Mouse (Mus musculus) ES-CJ7 (cell line): ENCODE data around the gene Ccdc88c.
A peak's percentile ranks its signal among the peaks of the same experiment; 100 is the strongest.

Experiments
- DNase-seq: peaks from one replicate; pipeline ENCODE4 v3.0.0; 2011; ENCODE audit warnings: low read depth, low spot score

Gene Ccdc88c

GRCm38 (mm10) chr12:101028954-101029731 is at the start of gene Ccdc88c:
TSS of gene Ccdc88c (minus strand) at chr12:101029056.
- DNase-seq: peak; percentile 91

GRCm38 (mm10) chr12:101077955-101078354 is 49.1 kb upstream of the Ccdc88c start:
- DNase-seq: no peak

GRCm38 (mm10) chr12:101075433-101075832 is 46.6 kb upstream of the Ccdc88c start:
- DNase-seq: no peak

GRCm38 (mm10) chr12:101074821-101075429 is 46.1 kb upstream of the Ccdc88c start:
- DNase-seq: no peak

- DNase-seq: no peak
Observed at GRCm38 (mm10) chr12:101069813-101070212, 41.0 kb upstream of the Ccdc88c start.

- no peak for DNase-seq
Observed at GRCm38 (mm10) chr12:101066329-101066728, 37.5 kb upstream of the Ccdc88c start.

- DNase-seq: no peak
Observed at GRCm38 (mm10) chr12:101039956-101040355, 11.1 kb upstream of the Ccdc88c start.

GRCm38 (mm10) chr12:101028247-101028953 is 456 bp downstream of the Ccdc88c start:
- no peak for DNase-seq

GRCm38 (mm10) chr12:101027451-101028246 is 1.2 kb downstream of the Ccdc88c start:
- no peak for DNase-seq

- DNase-seq: peak; percentile 52
Observed at GRCm38 (mm10) chr12:101026946-101027345, 1.9 kb downstream of the Ccdc88c start.

GRCm38 (mm10) chr12:101026518-101026917 is 2.3 kb downstream of the Ccdc88c start:
- no peak for DNase-seq

GRCm38 (mm10) chr12:101026025-101026424 is 2.8 kb downstream of the Ccdc88c start:
- no peak for DNase-seq

- no peak for DNase-seq
Observed at GRCm38 (mm10) chr12:101025379-101025778, 3.5 kb downstream of the Ccdc88c start.

- DNase-seq: no peak
Observed at GRCm38 (mm10) chr12:101024824-101025223, 4.0 kb downstream of the Ccdc88c start.

GRCm38 (mm10) chr12:101023143-101023542 is 5.7 kb downstream of the Ccdc88c start:
- no peak for DNase-seq

GRCm38 (mm10) chr12:101022353-101022752 is 6.5 kb downstream of the Ccdc88c start:
- no peak for DNase-seq

- no peak for DNase-seq
Observed at GRCm38 (mm10) chr12:101021484-101022226, 7.2 kb downstream of the Ccdc88c start.

GRCm38 (mm10) chr12:101020210-101021015 is 8.4 kb downstream of the Ccdc88c start:
- DNase-seq: no peak

GRCm38 (mm10) chr12:101019443-101019842 is 9.4 kb downstream of the Ccdc88c start:
- no peak for DNase-seq

GRCm38 (mm10) chr12:101019031-101019430 is 9.8 kb downstream of the Ccdc88c start:
- no peak for DNase-seq
